Mouse (Mus musculus) cerebellum, postnatal 10 days (tissue): ENCODE data around the gene Rin1.
"Not testable (repeated sequence)": the region's sequence is repeated elsewhere in the genome, so short reads cannot be mapped to it uniquely, and the experiment has no call there.

Experiments used
- DNase-seq, 2 experiments: peaks; one replicate each; pipeline ENCODE4 v3.0.0; 2021; ENCODE audit warnings: mixed read lengths in 2 of 2

Gene Rin1

GRCm38 (mm10) chr19:5069978-5070377 lies 19.7 kb downstream of the Rin1 start:
- no peak for DNase-seq

- no peak for DNase-seq
Measured at GRCm38 (mm10) chr19:5071077-5071476, 20.8 kb downstream of the Rin1 start.

GRCm38 (mm10) chr19:5071545-5072369 lies 21.5 kb downstream of the Rin1 start:
- peak; percentile 46 to 55 for DNase-seq

- no peak for DNase-seq
Measured at GRCm38 (mm10) chr19:5072389-5073019, 22.2 kb downstream of the Rin1 start.

- DNase-seq: peak; percentile 80 to 82
Measured at GRCm38 (mm10) chr19:5073028-5073427, 22.7 kb downstream of the Rin1 start.

- DNase-seq: no peak
Measured at GRCm38 (mm10) chr19:5073518-5073917, 23.2 kb downstream of the Rin1 start.

GRCm38 (mm10) chr19:5079279-5079678 lies 29.0 kb downstream of the Rin1 start:
- no peak for DNase-seq

GRCm38 (mm10) chr19:5082005-5082404 lies 31.7 kb downstream of the Rin1 start:
- no peak for DNase-seq

- peak in 1 of 2 experiments; percentile 44 for DNase-seq
Measured at GRCm38 (mm10) chr19:5082596-5082995, 32.3 kb downstream of the Rin1 start.

- DNase-seq: no peak
Measured at GRCm38 (mm10) chr19:5083961-5084833, 33.9 kb downstream of the Rin1 start.

GRCm38 (mm10) chr19:5084834-5085144 lies 34.5 kb downstream of the Rin1 start:
- DNase-seq: peak in 1 of 2 experiments; percentile 56

- DNase-seq: peak; percentile 73 to 75
Measured at GRCm38 (mm10) chr19:5085145-5085863, 35.0 kb downstream of the Rin1 start, which contains the start of gene Tmem151a. Gene Tmem151a (minus strand): TSS chr19:5085531.

- not testable (repeated sequence) for DNase-seq
Measured at GRCm38 (mm10) chr19:5086533-5086932, 36.3 kb downstream of the Rin1 start.

GRCm38 (mm10) chr19:5087884-5088728 lies 37.8 kb downstream of the Rin1 start, which contains the start of gene Yif1a:
Gene Yif1a (plus strand): TSS chr19:5088538.
- peak; percentile 94 to 96 for DNase-seq

GRCm38 (mm10) chr19:5089324-5089723 lies 39.0 kb downstream of the Rin1 start:
- DNase-seq: no peak

GRCm38 (mm10) chr19:5092083-5092482 lies 41.8 kb downstream of the Rin1 start:
- no peak for DNase-seq

- peak; percentile 59 to 66 for DNase-seq
Measured at GRCm38 (mm10) chr19:5093481-5094242, 43.4 kb downstream of the Rin1 start.

- DNase-seq: peak; percentile 99 to 100
Measured at GRCm38 (mm10) chr19:5094243-5094632, 44.0 kb downstream of the Rin1 start.

- DNase-seq: peak in 1 of 2 experiments; percentile 61
Measured at GRCm38 (mm10) chr19:5094746-5095417, 44.6 kb downstream of the Rin1 start.

GRCm38 (mm10) chr19:5095887-5096474 lies 45.7 kb downstream of the Rin1 start:
- peak; percentile 78 to 81 for DNase-seq
